Mouse (Mus musculus): ENCODE measurements at regions not wholly inside any gene's neighbourhood (a gene's known extent, or its start where the extent isn't known, plus 50 kb on each side); places are given as distances from the start of the nearest gene placed in this dataset.

DNA sequence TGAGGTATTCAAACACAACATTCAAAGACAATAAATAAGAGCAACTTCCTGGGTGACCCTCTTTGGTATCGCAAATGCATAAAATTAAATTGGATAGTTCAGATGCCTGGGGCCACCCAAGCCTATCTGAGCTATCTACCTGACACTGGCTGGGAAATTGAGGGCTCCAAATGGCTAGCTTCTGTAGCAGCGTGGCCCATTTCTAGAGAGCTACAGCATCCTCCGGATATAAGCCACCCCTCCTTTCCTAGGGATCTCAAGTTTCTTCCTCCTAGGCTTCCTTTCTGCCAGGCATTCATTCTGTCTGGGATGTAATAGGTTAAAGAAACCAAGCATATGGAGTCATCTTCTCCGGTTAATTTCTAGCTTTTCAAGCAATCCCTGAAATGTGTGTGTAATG lies 483.2 kb downstream of the Tshz3 start:
- Histone ChIP-seq H3K27me3 (replicated peaks; ENCODE audit: control insufficient read depth, insufficient read depth, low read length) (no peaks in the 10 kb centered on the region), H3K9me3 (ENCODE audit: control insufficient read depth, low read length) (no peaks in the 10 kb centered on the region), H3K4me3 (ENCODE audit: low read depth, low read length) (no peak overlapping the region), H3K4me1 (replicated peaks; ENCODE audit: control insufficient read depth, insufficient read depth, low read length) (no peaks in the 10 kb centered on the region), H3K27ac (ENCODE audit: low read depth, low read length) (no peak overlapping the region), H3K9ac (ENCODE audit: low read depth, low read length) (no peak overlapping the region), H3K36me3 (ENCODE audit: control insufficient read depth, insufficient read depth, low read length) (no peaks in the 10 kb centered on the region), H3K4me2 (no peak overlapping the region)
- WGBS, result 79% methylated on average over 4 of the region's 4 CpGs
- DNase-seq (ENCODE audit: low spot score), result no peak
- ATAC-seq (replicated peaks; ENCODE audit: low FRiP score), result no peak

- Histone ChIP-seq H3K27me3 (replicated peaks; ENCODE audit: control insufficient read depth, insufficient read depth, low read length) (no peaks in the 10 kb centered on the region), H3K27ac (ENCODE audit: low read depth, low read length) (no peak overlapping the region), H3K4me2 (no peak overlapping the region), H3K4me3 (ENCODE audit: low read depth, low read length) (no peak overlapping the region), H3K4me1 (replicated peaks; ENCODE audit: control insufficient read depth, insufficient read depth, low read length) (no peaks in the 10 kb centered on the region), H3K9me3 (ENCODE audit: control insufficient read depth, low read length) (no peaks in the 10 kb centered on the region), H3K9ac (ENCODE audit: low read depth, low read length) (no peak overlapping the region), H3K36me3 (ENCODE audit: control insufficient read depth, insufficient read depth, low read length) (no peaks in the 10 kb centered on the region)
- DNase-seq (ENCODE audit: low spot score) (no peak), ATAC-seq (replicated peaks; ENCODE audit: low FRiP score) (no peak)
- WGBS, result 29% methylated on average over 2 of the region's 2 CpGs
Observed at GRCm38 (mm10) chr7:37192536-37192935, 494.6 kb downstream of the Tshz3 start.

DNA sequence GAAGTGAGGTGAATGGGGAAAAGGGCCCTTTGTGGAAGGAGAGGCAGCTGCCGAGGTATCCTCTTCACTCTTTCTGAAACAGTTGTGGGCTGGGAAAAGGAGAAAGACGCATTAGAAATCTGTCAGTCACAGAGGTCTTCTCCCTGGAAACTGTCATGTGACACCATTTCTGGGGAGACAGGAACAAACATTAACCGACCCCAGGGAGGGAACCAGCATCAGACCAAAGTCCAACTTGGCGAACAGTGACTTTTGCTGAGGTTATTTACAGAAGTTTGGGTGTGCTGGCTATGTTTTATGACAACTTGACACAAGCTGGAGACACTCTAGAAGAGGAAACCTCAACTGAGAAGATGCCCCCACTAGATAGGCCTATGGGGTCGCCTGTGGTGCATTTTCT lies 506.9 kb downstream of the Tshz3 start:
- H3K4me3 ChIP-seq (ENCODE audit: low read depth, low read length), result no peak overlapping the region
- no peak overlapping the region for H3K4me2 ChIP-seq
- ATAC-seq (replicated peaks; ENCODE audit: low FRiP score) (no peak), DNase-seq (ENCODE audit: low spot score) (no peak)
- no peak overlapping the region for H3K27ac ChIP-seq (ENCODE audit: low read depth, low read length)
- H3K9me3 ChIP-seq (ENCODE audit: control insufficient read depth, low read length), result no peaks in the 10 kb centered on the region
- WGBS, result 63% methylated on average over 5 of the region's 5 CpGs
- no peaks in the 10 kb centered on the region for H3K36me3 ChIP-seq (ENCODE audit: control insufficient read depth, insufficient read depth, low read length)
- no peak overlapping the region for H3K9ac ChIP-seq (ENCODE audit: low read depth, low read length)
- no peaks in the 10 kb centered on the region for H3K4me1 ChIP-seq (replicated peaks; ENCODE audit: control insufficient read depth, insufficient read depth, low read length)
- H3K27me3 ChIP-seq (replicated peaks; ENCODE audit: control insufficient read depth, insufficient read depth, low read length), result no peaks in the 10 kb centered on the region

DNA sequence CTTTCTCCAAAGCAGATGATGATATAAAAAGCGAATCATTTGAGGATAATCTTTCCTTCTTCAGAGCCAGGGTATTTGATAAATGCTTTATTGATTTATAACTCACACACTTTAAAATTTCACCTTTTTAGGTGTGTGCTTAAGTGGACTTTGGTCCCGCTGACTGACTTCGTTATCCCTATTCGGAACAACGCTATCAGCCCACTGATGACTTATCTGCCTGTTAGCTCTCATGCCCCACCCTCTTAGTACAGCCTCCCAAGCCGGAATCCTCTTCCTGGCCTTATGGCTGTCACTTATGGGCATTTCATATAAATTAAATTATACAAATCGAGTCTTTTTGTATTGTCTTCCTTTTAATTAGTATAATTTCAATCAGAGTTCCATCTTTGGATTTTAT lies 510.4 kb downstream of the Tshz3 start:
- Histone ChIP-seq H3K27me3 (replicated peaks; ENCODE audit: control insufficient read depth, insufficient read depth, low read length) (no peaks in the 10 kb centered on the region), H3K9me3 (ENCODE audit: control insufficient read depth, low read length) (no peaks in the 10 kb centered on the region), H3K4me3 (ENCODE audit: low read depth, low read length) (no peak overlapping the region), H3K9ac (ENCODE audit: low read depth, low read length) (no peak overlapping the region), H3K4me2 (no peak overlapping the region), H3K27ac (ENCODE audit: low read depth, low read length) (no peak overlapping the region), H3K4me1 (replicated peaks; ENCODE audit: control insufficient read depth, insufficient read depth, low read length) (no peaks in the 10 kb centered on the region), H3K36me3 (ENCODE audit: control insufficient read depth, insufficient read depth, low read length) (no peaks in the 10 kb centered on the region)
- no peak for ATAC-seq (replicated peaks; ENCODE audit: low FRiP score)
- DNase-seq (ENCODE audit: low spot score), result no peak
- 81% methylated on average over 7 of the region's 7 CpGs for WGBS

GRCm38 (mm10) chr7:37213751-37214181 lies 515.8 kb downstream of the Tshz3 start:
- DNase-seq (ENCODE audit: low spot score) (no peak), ATAC-seq (replicated peaks; ENCODE audit: low FRiP score) (no peak; the same call in 1 of the 2 replicates)
- H3K9me3 ChIP-seq (ENCODE audit: control insufficient read depth, low read length), result no peaks in the 10 kb centered on the region
- peak overlapping the region; percentile 12; the same call in 1 of the 2 replicates for H3K4me2 ChIP-seq
- 21% methylated on average over 3 of the region's 3 CpGs for WGBS
- H3K27ac ChIP-seq (ENCODE audit: low read depth, low read length), result no peak overlapping the region
- no peak overlapping the region for H3K9ac ChIP-seq (ENCODE audit: low read depth, low read length)
- no peaks in the 10 kb centered on the region for H3K36me3 ChIP-seq (ENCODE audit: control insufficient read depth, insufficient read depth, low read length)
- peaks cover 3% of the 10 kb centered on the region; the same call in 1 of the 2 replicates for H3K4me1 ChIP-seq (replicated peaks; ENCODE audit: control insufficient read depth, insufficient read depth, low read length)
- H3K27me3 ChIP-seq (replicated peaks; ENCODE audit: control insufficient read depth, insufficient read depth, low read length), result no peaks in the 10 kb centered on the region
- no peak overlapping the region for H3K4me3 ChIP-seq (ENCODE audit: low read depth, low read length)

GRCm38 (mm10) chr7:37215498-37215897 lies 517.6 kb downstream of the Tshz3 start:
- Histone ChIP-seq H3K4me3 (ENCODE audit: low read depth, low read length) (no peak overlapping the region), H3K27me3 (replicated peaks; ENCODE audit: control insufficient read depth, insufficient read depth, low read length) (no peaks in the 10 kb centered on the region), H3K36me3 (ENCODE audit: control insufficient read depth, insufficient read depth, low read length) (no peaks in the 10 kb centered on the region), H3K9ac (ENCODE audit: low read depth, low read length) (no peak overlapping the region), H3K4me2 (no peak overlapping the region), H3K9me3 (ENCODE audit: control insufficient read depth, low read length) (no peaks in the 10 kb centered on the region; the same call in 1 of the 2 replicates), H3K27ac (ENCODE audit: low read depth, low read length) (no peak overlapping the region), H3K4me1 (replicated peaks; ENCODE audit: control insufficient read depth, insufficient read depth, low read length) (peaks cover 3% of the 10 kb centered on the region; the same call in 1 of the 2 replicates)
- WGBS, result 73% methylated on average over 6 of the region's 6 CpGs
- DNase-seq (ENCODE audit: low spot score) (no peak), ATAC-seq (replicated peaks; ENCODE audit: low FRiP score) (no peak)

DNA sequence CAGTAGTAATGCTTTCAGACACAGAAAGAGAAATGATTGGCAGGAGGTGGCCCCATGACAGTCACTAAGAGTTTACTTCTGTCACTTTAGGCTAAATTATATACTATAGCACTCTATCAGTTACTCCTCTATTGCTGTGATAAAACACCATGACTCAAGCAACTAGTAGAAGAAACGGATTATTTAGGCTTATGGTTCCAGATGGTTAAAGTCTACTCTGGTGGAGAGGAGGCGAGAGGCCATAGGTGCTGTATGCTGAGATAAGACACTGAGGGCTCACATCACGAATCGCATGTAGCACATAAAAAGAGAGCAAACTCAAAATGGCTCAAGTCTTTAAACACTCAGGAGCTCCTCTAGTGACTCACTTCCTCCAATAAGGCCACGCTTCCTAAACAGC lies 522.6 kb downstream of the Tshz3 start:
- Histone ChIP-seq H3K9me3 (ENCODE audit: control insufficient read depth, low read length) (peaks cover 7% of the 10 kb centered on the region; the same call in 1 of the 2 replicates), H3K36me3 (ENCODE audit: control insufficient read depth, insufficient read depth, low read length) (no peaks in the 10 kb centered on the region), H3K27me3 (replicated peaks; ENCODE audit: control insufficient read depth, insufficient read depth, low read length) (no peaks in the 10 kb centered on the region), H3K4me1 (replicated peaks; ENCODE audit: control insufficient read depth, insufficient read depth, low read length) (no peaks in the 10 kb centered on the region), H3K4me3 (ENCODE audit: low read depth, low read length) (no peak overlapping the region), H3K27ac (ENCODE audit: low read depth, low read length) (no peak overlapping the region), H3K9ac (ENCODE audit: low read depth, low read length) (no peak overlapping the region), H3K4me2 (no peak overlapping the region)
- DNase-seq (ENCODE audit: low spot score) (no peak), ATAC-seq (replicated peaks; ENCODE audit: low FRiP score) (no peak)
- WGBS, result 90% methylated on average over 5 of the region's 5 CpGs

DNA sequence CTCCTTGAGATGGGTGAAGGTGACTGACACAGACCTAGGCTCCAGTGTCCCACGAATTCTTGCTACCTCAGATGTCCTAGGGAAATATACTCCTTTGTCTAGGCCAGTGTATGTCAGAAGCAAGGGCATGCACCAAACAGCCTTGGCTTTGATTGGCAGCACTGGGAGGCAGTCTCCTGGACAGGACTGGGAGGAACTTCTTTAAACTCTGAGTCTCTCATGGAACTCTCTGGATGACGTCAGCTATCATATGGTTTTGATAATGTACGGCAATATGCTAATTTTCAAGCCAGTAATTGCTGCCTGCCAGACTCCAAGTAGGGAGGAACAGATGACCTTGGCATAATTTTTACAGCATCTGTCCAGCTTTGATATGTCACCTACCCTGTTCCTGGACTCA lies 528.5 kb downstream of the Tshz3 start:
- Histone ChIP-seq H3K27me3 (replicated peaks; ENCODE audit: control insufficient read depth, insufficient read depth, low read length) (no peaks in the 10 kb centered on the region), H3K9me3 (ENCODE audit: control insufficient read depth, low read length) (peaks cover 2% of the 10 kb centered on the region; the same call in 1 of the 2 replicates), H3K4me2 (no peak overlapping the region), H3K36me3 (ENCODE audit: control insufficient read depth, insufficient read depth, low read length) (no peaks in the 10 kb centered on the region), H3K9ac (ENCODE audit: low read depth, low read length) (no peak overlapping the region), H3K27ac (ENCODE audit: low read depth, low read length) (no peak overlapping the region), H3K4me3 (ENCODE audit: low read depth, low read length) (no peak overlapping the region), H3K4me1 (replicated peaks; ENCODE audit: control insufficient read depth, insufficient read depth, low read length) (no peaks in the 10 kb centered on the region)
- DNase-seq (ENCODE audit: low spot score) (no peak), ATAC-seq (replicated peaks; ENCODE audit: low FRiP score) (no peak)
- 69% methylated on average over 3 of the region's 3 CpGs for WGBS

DNA sequence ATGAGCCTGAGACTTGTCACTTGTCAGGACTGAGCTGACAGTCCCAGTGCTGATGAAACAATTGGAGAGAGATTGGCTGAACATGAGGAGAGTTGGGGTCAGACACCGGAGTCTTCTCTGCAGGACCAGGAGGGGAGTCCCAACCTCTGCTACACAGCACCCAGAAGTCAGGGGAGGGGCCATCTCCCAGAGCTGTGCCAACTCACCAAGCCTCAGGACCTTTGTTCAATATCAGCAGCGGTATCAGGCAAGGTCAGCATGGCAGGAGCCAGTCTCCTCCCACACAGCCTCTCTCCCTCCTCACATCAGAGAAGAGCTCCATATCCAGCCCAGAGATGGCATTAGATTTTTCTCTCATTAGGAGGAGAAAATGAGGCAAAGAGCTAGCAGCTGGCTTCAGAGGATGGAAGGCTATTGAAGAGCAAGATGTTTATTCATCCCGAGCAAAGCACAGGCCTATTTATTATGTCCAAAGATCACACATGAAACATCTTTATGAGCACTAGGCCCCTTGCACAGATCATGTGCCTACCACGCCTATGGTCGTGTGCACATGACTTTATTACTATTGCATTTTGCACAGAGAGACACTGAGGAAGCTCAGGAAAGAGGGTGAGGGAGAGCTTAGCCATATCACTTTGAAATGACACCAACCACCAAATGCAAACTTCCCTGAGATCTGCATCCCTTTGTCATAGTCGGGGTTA lies 532.9 kb downstream of the Tshz3 start:
- Histone ChIP-seq H3K4me3 (ENCODE audit: low read depth, low read length) (no peak overlapping the region), H3K9ac (ENCODE audit: low read depth, low read length) (no peak overlapping the region), H3K4me1 (replicated peaks; ENCODE audit: control insufficient read depth, insufficient read depth, low read length) (no peaks in the 10 kb centered on the region), H3K36me3 (ENCODE audit: control insufficient read depth, insufficient read depth, low read length) (no peaks in the 10 kb centered on the region), H3K9me3 (ENCODE audit: control insufficient read depth, low read length) (no peaks in the 10 kb centered on the region), H3K27ac (ENCODE audit: low read depth, low read length) (no peak overlapping the region), H3K4me2 (no peak overlapping the region), H3K27me3 (replicated peaks; ENCODE audit: control insufficient read depth, insufficient read depth, low read length) (no peaks in the 10 kb centered on the region)
- DNase-seq (ENCODE audit: low spot score) (no peak), ATAC-seq (replicated peaks; ENCODE audit: low FRiP score) (no peak)
- 85% methylated on average over 6 of the region's 6 CpGs for WGBS

Measured in liver, embryonic 11.5 days (tissue).